8 mouse cellular contexts compared by ENCODE assay signal in genomic region chr12:110499225-110499992, GRCm38 (mm10). TPM values are rescaled to one million over a fixed set of nuclear protein-coding genes. Genes with fewer than 3 reads are reported as not detected.
DNase-seq lines count a peak whose midpoint lies in the region; ATAC-seq and TF ChIP-seq lines count a peak whose summit lies in the region.

No protein-coding gene starts in this region.

- H3K36me3 ChIP-seq in MEL (ENCODE audit: control insufficient read depth in 1 of 2, insufficient read depth in 2 of 2, low read length in 2 of 2), result peaks cover 1 to 38% of the 10 kb centered on the region in 2 experiments; a peak in 2 of 4 replicates
- H3K36me3 ChIP-seq in heart, embryonic 16.5 days (ENCODE audit: control insufficient read depth, insufficient read depth), result no peaks in the 10 kb centered on the region
- H3K36me3 ChIP-seq in limb, embryonic 10.5 days, result peaks cover 9% of the 10 kb centered on the region
- no peaks in the 10 kb centered on the region for H3K36me3 ChIP-seq in forebrain, embryonic 16.5 days (ENCODE audit: control insufficient read depth, insufficient read depth)

- H3K9me3 ChIP-seq in MEL (replicated peaks; ENCODE audit: insufficient read depth, low read length), result no peaks in the 10 kb centered on the region
- H3K9me3 ChIP-seq in heart, embryonic 16.5 days (replicated peaks; ENCODE audit: control insufficient read depth, low read length), result no peaks in the 10 kb centered on the region
- H3K9me3 ChIP-seq in limb, embryonic 10.5 days (replicated peaks), result no peaks in the 10 kb centered on the region
- no peaks in the 10 kb centered on the region for H3K9me3 ChIP-seq in forebrain, embryonic 16.5 days (ENCODE audit: control insufficient read depth, low read length)

- H3K4me2 ChIP-seq in heart, embryonic 16.5 days (ENCODE audit: low read depth, low read length), result peak overlapping the region; percentile 49
- no peak overlapping the region for H3K4me2 ChIP-seq in forebrain, embryonic 16.5 days (ENCODE audit: low read length)

- peaks cover 26 to 50% of the 10 kb centered on the region in 2 experiments for H3K4me1 ChIP-seq in MEL (ENCODE audit: control insufficient read depth in 1 of 2, insufficient read depth in 2 of 2, low read length in 2 of 2)
- H3K4me1 ChIP-seq in heart, embryonic 16.5 days (ENCODE audit: control insufficient read depth, insufficient read depth, low read length), result peaks cover 80% of the 10 kb centered on the region
- peaks cover 35% of the 10 kb centered on the region for H3K4me1 ChIP-seq in limb, embryonic 10.5 days
- 0 out of 2 replicates have a peak, but pooled peaks cover 3% of the 10 kb centered on the region for H3K4me1 ChIP-seq in forebrain, embryonic 16.5 days (replicated peaks; ENCODE audit: control insufficient read depth, insufficient read depth, low read length)

- no peak for TF ChIP-seq RAD21 in MEL (IDR thresholded peaks at IDR 0.05; ENCODE audit: low read depth, low read length)

- 50% methylated on average over 14 of the region's 14 CpGs for WGBS in heart, embryonic 16.5 days
- WGBS in limb, embryonic 10.5 days, result 80% methylated on average over 14 of the region's 14 CpGs
- WGBS in forebrain, embryonic 16.5 days, result 70% methylated on average over 14 of the region's 14 CpGs

- peak overlapping the region; percentile 44 to 51 for H3K4me3 ChIP-seq in MEL (ENCODE audit: control insufficient read depth in 1 of 2, insufficient read depth in 1 of 2, low read depth in 2 of 2, low read length in 2 of 2)
- peak overlapping the region; percentile 11; the same call in 1 of the 2 replicates for H3K4me3 ChIP-seq in heart, embryonic 16.5 days (ENCODE audit: low read length)
- no peak overlapping the region for H3K4me3 ChIP-seq in limb, embryonic 10.5 days
- H3K4me3 ChIP-seq in forebrain, embryonic 16.5 days (replicated peaks; ENCODE audit: low read length), result no peak overlapping the region

- TF ChIP-seq POLR2A in MEL (IDR thresholded peaks at IDR 0.05; ENCODE audit: control insufficient read depth in 1 of 2, insufficient read depth in 1 of 2, low read depth in 1 of 2, low read length in 2 of 2, poor library complexity in 1 of 2), result no peak

- H3K27ac ChIP-seq in MEL (ENCODE audit: control insufficient read depth, low read depth, low read length), result peak overlapping the region; percentile 78
- peak overlapping the region; percentile 86 for H3K27ac ChIP-seq in heart, embryonic 16.5 days (ENCODE audit: low read length)
- 0 out of 2 replicates have a peak overlapping the region, but pooled peaks have one; percentile 14 for H3K27ac ChIP-seq in limb, embryonic 10.5 days
- no peak overlapping the region for H3K27ac ChIP-seq in forebrain, embryonic 16.5 days (ENCODE audit: low read length)

- peak overlapping the region; percentile 63 for H3K9ac ChIP-seq in MEL (ENCODE audit: control insufficient read depth, low read depth, low read length, poor library complexity, severe bottlenecking)
- peak overlapping the region; percentile 58 for H3K9ac ChIP-seq in heart, embryonic 16.5 days (ENCODE audit: low read length)
- no peak overlapping the region for H3K9ac ChIP-seq in forebrain, embryonic 16.5 days (replicated peaks; ENCODE audit: low read depth, low read length)

- H3K27me3 ChIP-seq in MEL (ENCODE audit: control insufficient read depth in 1 of 2, insufficient read depth in 2 of 2, low read length in 2 of 2), result no peaks in the 10 kb centered on the region
- no peaks in the 10 kb centered on the region for H3K27me3 ChIP-seq in heart, embryonic 16.5 days (ENCODE audit: control insufficient read depth, insufficient read depth, low read length)
- no peaks in the 10 kb centered on the region for H3K27me3 ChIP-seq in limb, embryonic 10.5 days (ENCODE audit: low read depth, poor library complexity, severe bottlenecking)
- H3K27me3 ChIP-seq in forebrain, embryonic 16.5 days (replicated peaks; ENCODE audit: control insufficient read depth, insufficient read depth, low read length), result no peaks in the 10 kb centered on the region

- TF ChIP-seq EP300 in MEL (IDR thresholded peaks at IDR 0.05; ENCODE audit: low read depth in 1 of 2, low read length in 2 of 2), result 0 out of 4 replicates have a peak, but pooled peaks of 1 of the 2 experiments have one; percentile 7

- ATAC-seq in heart, embryonic 16.5 days (replicated peaks; ENCODE audit: extremely low read depth, insufficient read depth, low FRiP score), result peak; percentile 59
- ATAC-seq in forebrain, embryonic 16.5 days, result no peak

- peak; percentile 50 to 52 for DNase-seq in B cell, adult 2 months
- peak; percentile 58 for DNase-seq in MEL (ENCODE audit: low read depth, low spot score)
- no peak for DNase-seq in limb, embryonic 10.5 days (ENCODE audit: low spot score)
- peak; percentile 66 for DNase-seq in naive thymus-derived CD4-positive, alpha-beta T cell, adult 2 months (ENCODE audit: low read depth)
- DNase-seq in right cerebral cortex, postnatal 10 days (ENCODE audit: low spot score in 2 of 2), result no peak
- DNase-seq in right cerebral cortex, postnatal 14 days, result no peak

- TF ChIP-seq CTCF in MEL (IDR thresholded peaks at IDR 0.05 in 2 of 3, conservative IDR thresholded peaks at IDR 0.05 in 1 of 3; ENCODE audit: control insufficient read depth in 1 of 3, insufficient read depth in 1 of 3, low read depth in 2 of 3, low read length in 3 of 3, poor library complexity in 1 of 3, severe bottlenecking in 1 of 3), result no peak

- peaks cover 82% of the 10 kb centered on the region for H3K79me2 ChIP-seq in MEL (ENCODE audit: control insufficient read depth, insufficient read depth, low read length, poor library complexity)

TF ChIP-seq in MEL, 35 proteins besides CTCF, POLR2A, EP300 and RAD21:
- no peak for TF ChIP-seq NRF1 (IDR thresholded peaks at IDR 0.05; ENCODE audit: insufficient read depth, low read depth, low read length, poor library complexity, severe bottlenecking)
- TF ChIP-seq GATA1 (IDR thresholded peaks at IDR 0.05; ENCODE audit: low read depth, low read length), result no peak
- TF ChIP-seq UBTF (IDR thresholded peaks at IDR 0.05; ENCODE audit: borderline replicate concordance, insufficient read depth, low read depth, low read length), result no peak
- TF ChIP-seq GABPA (IDR thresholded peaks at IDR 0.05; ENCODE audit: low read depth, low read length), result no peak
- TF ChIP-seq BHLHE40 (IDR thresholded peaks at IDR 0.05; ENCODE audit: borderline replicate concordance, low read depth, low read length), result no peak
- no peak for TF ChIP-seq SIN3A (IDR thresholded peaks at IDR 0.05; ENCODE audit: low read length)
- no peak for TF ChIP-seq TAL1 (IDR thresholded peaks at IDR 0.05; ENCODE audit: low read length)
- TF ChIP-seq MXI1 (IDR thresholded peaks at IDR 0.05; ENCODE audit: low read depth, low read length), result no peak

RNA-seq across cellular contexts. Expression of gene Ppp2r5c, which starts 52.5 kb away (rescaled TPM):
- total RNA-seq in MEL (2012; rRNA removed), result 72.0 and 78.6 TPM in 2 replicates
- 10 to 100 TPM; 93.9 to 100.0 TPM for polyA plus RNA-seq in MEL (2012; ENCODE audit: insufficient read depth in 1 of 2, insufficient read length in 2 of 2, low read depth in 1 of 2, low replicate concordance in 2 of 2, missing spikeins in 1 of 2)
- 130 and 132 TPM in 2 replicates for polyA plus RNA-seq in heart, embryonic 16.5 days (2015; fragmentation: Nextera tagmentation; extraction: Ambion mirVana)
- polyA plus RNA-seq in limb, embryonic 10.5 days (2016; fragmentation: Nextera tagmentation; extraction: Ambion mirVana), result 136 and 148 TPM in 2 replicates
- 139 and 145 TPM in 2 replicates for polyA plus RNA-seq in forebrain, embryonic 16.5 days (2015; fragmentation: Nextera tagmentation; extraction: Ambion mirVana)

Comparison
In these comparisons a context has a peak if more than half of its experiments do, and no peak if none do; other contexts are left out.
1. DNase-seq: peak in B cell, adult 2 months (2 of 2), MEL (single experiment) and naive thymus-derived CD4-positive, alpha-beta T cell, adult 2 months (single experiment); none in limb, embryonic 10.5 days (single experiment), right cerebral cortex, postnatal 10 days (0 of 2) and right cerebral cortex, postnatal 14 days (single experiment).
2. H3K4me3 ChIP-seq: peak in MEL (2 of 2) and heart, embryonic 16.5 days (single experiment); none in limb, embryonic 10.5 days (single experiment) and forebrain, embryonic 16.5 days (single experiment).